Mouse (Mus musculus): ENCODE results near the gene Msi2.

Gene Msi2

DNA sequence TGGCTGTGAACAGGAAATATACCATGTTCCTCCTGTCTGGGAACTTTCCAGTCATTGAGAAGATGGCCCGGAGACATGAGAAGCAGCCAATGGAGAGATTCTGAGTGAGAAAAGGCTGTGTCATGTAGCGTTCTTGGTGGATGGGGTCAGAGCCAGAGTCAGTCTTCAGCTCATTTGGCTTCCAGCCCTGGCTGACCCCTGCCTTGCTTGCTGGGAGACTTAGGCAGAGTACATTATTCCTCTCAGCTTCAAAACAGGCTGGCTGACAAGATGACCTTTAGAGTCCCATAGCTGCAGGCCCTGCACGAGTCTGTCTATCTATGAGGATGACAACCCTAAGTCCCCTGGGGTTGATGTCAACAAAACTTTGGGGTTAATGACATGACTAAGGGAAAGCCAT, 348.4 kb downstream of the Msi2 start:
- no peak for DNase-seq (ENCODE audit: low read depth, low spot score)

DNA sequence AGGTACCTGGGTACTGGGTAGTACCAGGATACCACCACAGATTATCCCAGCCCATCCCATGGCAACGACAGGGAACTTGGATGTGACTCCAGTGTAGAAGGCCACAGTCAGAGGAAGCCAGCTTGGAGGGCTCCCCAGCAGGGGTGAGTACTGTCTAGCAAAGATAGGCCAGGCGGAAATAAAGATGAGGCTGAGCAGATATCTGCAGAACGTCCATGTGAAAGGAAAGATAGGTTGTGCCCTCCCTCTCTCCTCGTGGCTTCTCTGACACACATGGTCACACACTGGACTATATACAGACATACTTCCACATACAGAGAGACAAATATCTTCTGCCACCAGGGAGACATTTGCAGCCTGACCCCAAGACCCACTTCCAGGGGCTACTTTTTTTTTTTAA, 350.8 kb downstream of the Msi2 start:
- no peak for DNase-seq (ENCODE audit: low read depth, low spot score)

DNA sequence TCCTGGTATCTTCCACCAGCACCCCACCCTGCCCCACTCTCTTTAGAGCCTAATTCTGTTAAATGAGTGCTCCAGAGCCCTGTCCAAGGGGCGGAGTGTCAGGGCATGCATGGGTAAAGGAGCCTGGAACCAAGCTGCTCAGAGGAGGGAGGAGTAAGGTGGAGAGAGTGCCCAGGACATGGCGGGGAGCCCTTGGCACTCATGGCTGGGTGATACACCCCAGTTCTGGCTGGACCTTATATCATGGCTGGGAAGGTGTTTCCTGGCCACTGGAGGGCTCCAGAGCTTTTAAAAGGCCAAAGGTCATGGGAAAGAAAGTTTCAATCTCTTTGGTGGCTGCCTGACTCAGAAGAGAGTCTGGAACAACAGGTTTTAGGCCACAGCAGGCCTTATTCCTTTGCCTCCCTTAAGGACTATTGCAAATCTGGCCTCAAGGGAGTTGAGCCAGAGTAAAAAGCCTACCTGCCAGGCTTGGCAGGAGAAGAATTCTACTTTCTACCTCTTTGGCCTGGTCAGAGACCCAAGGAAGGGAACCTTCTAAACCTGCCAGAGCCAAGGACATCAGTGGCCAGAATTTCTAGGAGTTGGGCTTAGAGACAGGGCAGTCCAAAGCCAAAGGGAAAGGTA, 352.3 kb downstream of the Msi2 start:
- DNase-seq (ENCODE audit: low read depth, low spot score) = no peak

GRCm38 (mm10) chr11:88364231-88364630, 354.1 kb downstream of the Msi2 start:
- no peak for DNase-seq (ENCODE audit: low read depth, low spot score)

- DNase-seq (ENCODE audit: low read depth, low spot score) = no peak
Measured at GRCm38 (mm10) chr11:88363481-88363880, 354.8 kb downstream of the Msi2 start.

GRCm38 (mm10) chr11:88359736-88360135, 358.6 kb downstream of the Msi2 start:
- no peak for DNase-seq (ENCODE audit: low read depth, low spot score)

- no peak for DNase-seq (ENCODE audit: low read depth, low spot score)
Measured at GRCm38 (mm10) chr11:88357325-88357724, 361.0 kb downstream of the Msi2 start.

GRCm38 (mm10) chr11:88356598-88357290, 361.6 kb downstream of the Msi2 start:
- peak; percentile 74 for DNase-seq (ENCODE audit: low read depth, low spot score)

- no peak for DNase-seq (ENCODE audit: low read depth, low spot score)
Measured at GRCm38 (mm10) chr11:88356016-88356415, 362.3 kb downstream of the Msi2 start.

- no peak for DNase-seq (ENCODE audit: low read depth, low spot score)
Measured at GRCm38 (mm10) chr11:88354771-88355170, 363.5 kb downstream of the Msi2 start.

GRCm38 (mm10) chr11:88351722-88352473, 366.4 kb downstream of the Msi2 start:
- DNase-seq (ENCODE audit: low read depth, low spot score) = no peak

- DNase-seq (ENCODE audit: low read depth, low spot score) = no peak
Measured at GRCm38 (mm10) chr11:88348690-88349089, 369.6 kb downstream of the Msi2 start.

- no peak for DNase-seq (ENCODE audit: low read depth, low spot score)
Measured at GRCm38 (mm10) chr11:88348056-88348455, 370.3 kb downstream of the Msi2 start.

DNA sequence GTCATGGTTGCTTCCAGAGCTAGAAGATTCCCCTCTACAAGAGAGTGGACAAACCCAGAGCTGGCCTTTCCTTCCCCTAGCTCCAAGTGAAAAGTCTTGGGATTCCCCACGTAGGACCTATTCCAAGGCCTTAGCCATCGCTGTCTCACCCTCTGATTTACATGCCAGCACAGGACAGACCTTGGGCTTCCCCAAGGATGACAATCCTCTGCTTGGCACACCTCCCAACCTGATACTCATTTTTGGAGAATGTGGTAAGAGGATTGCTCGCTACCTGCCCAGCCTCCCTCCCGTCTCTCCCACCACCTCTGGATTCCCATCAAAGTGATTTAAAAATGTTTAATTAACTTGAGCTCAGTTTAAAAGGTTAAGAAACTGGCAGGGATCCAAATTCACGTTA, 372.2 kb downstream of the Msi2 start:
- no peak for DNase-seq (ENCODE audit: low read depth, low spot score)

GRCm38 (mm10) chr11:88337926-88338325, 380.4 kb downstream of the Msi2 start:
- DNase-seq (ENCODE audit: low read depth, low spot score) = no peak

- DNase-seq (ENCODE audit: low read depth, low spot score) = no peak
Measured at GRCm38 (mm10) chr11:88334893-88335292, 383.4 kb downstream of the Msi2 start.

- DNase-seq (ENCODE audit: low read depth, low spot score) = peak; percentile 92
Measured at GRCm38 (mm10) chr11:88332309-88332934, 385.9 kb downstream of the Msi2 start.

DNA sequence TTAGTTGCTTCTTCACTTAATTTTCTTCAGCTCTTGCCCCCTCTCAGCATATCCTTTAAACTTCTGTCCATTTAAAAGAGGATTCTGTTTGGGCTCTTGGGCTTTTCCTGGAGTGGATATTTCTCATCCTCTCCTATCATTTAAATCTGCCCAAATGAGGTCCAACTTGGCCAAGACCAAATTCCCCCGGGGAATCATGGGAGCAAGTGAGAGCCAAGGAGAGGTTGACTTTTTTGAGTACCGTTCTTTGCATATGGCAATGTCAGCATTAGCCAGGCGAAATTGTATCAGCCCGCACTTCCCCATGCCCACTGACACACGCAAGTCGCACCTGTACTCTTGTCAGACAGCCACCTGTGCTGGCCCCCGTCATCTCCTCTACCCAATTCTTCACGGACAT, 386.6 kb downstream of the Msi2 start:
- DNase-seq (ENCODE audit: low read depth, low spot score) = no peak

- DNase-seq (ENCODE audit: low read depth, low spot score) = no peak
Measured at GRCm38 (mm10) chr11:88330799-88331198, 387.5 kb downstream of the Msi2 start.

GRCm38 (mm10) chr11:88328813-88329595, 389.3 kb downstream of the Msi2 start:
- no peak for DNase-seq (ENCODE audit: low read depth, low spot score)

GRCm38 (mm10) chr11:88327016-88327415, 391.3 kb downstream of the Msi2 start:
- DNase-seq (ENCODE audit: low read depth, low spot score) = no peak
